Mouse (Mus musculus) left cerebral cortex, postnatal 14 days (tissue): ENCODE measurements around the gene Ajm1. TPM values are rescaled to one million over a fixed set of nuclear protein-coding genes. Genes with fewer than 3 reads are reported as not detected.

ENCODE experiments used
- DNase-seq, 2 experiments: peaks; one replicate each; pipeline ENCODE4 v3.0.0; 2021 to 2022; ENCODE audit warnings: low spot score in 2 of 2, mixed read lengths in 1 of 2
- intact Hi-C: fragments of 180-260 bp; cut with DNase I; formaldehyde crosslinking; loops from one replicate; pipeline ENCODE4 v1.15.1; 2025
- total RNA-seq, 2 experiments: library from RNA; stranded (reverse); gene quantifications; 2 replicates each; pipeline ENCODE4 v1.2.3; 2021

The Ajm1 gene
- total RNA-seq, 2 experiments from 2014 or later: 123 to 129 TPM

DNA sequence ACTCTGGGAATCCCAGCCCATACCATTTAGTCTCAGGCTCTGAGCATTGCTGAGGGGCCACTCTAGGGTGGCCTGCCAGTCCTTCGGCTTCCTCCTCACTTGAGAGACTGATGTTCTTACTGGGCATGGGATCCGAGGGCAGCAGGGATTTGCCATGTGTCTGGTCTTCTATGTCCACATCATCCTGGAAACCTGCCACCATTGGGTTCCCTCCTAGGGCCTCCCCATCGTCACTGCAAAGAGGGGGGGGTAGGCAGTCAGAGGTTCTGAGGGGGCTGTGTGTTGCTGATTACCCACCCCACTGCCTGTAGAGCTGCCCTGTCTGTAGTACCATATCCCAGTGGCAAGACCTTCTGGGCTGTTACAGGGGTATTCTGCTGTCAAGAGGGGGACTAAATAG lies 4.0 kb upstream of the Ajm1 start:
- no peak for DNase-seq
- intact Hi-C loops: no loop called here

DNA sequence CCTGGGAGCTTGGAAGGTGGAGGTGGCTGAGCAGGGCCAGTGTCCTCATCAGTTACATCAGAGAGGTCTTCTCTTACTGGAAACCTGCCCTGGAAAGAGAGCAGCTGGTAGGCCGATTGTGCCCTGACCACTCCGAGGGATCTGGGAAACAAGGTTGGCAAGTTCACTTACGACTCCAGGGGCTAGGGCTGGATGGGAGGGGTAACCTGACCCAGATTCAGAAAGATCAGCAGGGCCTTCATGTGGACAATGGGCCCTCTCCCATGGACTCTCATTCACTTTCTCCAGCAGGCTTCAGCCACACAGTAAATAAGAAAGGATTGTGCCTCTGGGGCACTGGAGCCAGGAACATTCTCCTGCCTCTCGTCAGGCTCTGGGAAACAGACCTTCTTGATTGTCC lies 3.3 kb upstream of the Ajm1 start:
- no peak for DNase-seq
- intact Hi-C loops: no loop called here

- intact Hi-C loops: no loop called here
- DNase-seq: no peak
Observed at GRCm38 (mm10) chr2:25584152-25584551, 2.6 kb upstream of the Ajm1 start.

DNA sequence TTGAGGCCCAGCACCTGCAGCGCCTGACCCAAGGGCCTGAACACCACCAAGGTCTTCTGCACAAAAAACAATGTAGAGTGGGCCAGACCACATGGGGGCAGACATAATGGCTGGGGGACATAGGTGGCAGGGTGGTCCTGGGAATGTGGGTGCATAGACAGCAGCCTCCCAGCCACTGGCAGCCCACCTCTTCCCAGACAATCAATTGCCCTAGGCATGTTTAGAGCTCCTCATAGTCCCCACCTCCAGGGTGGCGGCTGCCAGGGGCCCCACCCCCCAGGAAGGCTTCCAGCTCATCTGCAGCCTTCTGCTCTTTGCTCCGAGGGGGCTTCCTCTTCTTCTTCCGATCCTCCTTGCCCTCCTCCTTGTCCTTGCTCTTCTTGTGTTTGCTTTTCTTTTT lies 2.0 kb upstream of the Ajm1 start:
- intact Hi-C loops: no loop called here
- DNase-seq: no peak

DNA sequence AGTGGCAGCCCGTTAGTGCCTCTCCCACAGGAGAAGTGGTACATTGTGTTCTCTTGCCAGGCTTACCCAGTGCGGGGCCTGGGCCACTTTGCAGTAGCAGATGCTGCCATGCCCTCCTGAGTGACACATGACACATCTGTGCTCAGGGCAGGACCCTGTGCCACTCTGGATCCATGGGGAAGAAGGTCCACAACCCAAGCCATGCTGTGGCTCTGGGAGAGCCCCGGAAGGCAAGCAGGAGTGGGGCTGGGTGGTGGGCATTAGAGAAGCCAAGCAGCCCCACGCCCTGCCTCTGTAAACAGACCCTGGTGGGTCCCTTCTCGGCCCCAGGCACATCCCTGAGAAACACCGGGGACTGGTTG lies 1.5 kb upstream of the Ajm1 start:
- intact Hi-C loops: no loop called here
- DNase-seq: peak in 1 of 2 experiments; percentile 23

DNA sequence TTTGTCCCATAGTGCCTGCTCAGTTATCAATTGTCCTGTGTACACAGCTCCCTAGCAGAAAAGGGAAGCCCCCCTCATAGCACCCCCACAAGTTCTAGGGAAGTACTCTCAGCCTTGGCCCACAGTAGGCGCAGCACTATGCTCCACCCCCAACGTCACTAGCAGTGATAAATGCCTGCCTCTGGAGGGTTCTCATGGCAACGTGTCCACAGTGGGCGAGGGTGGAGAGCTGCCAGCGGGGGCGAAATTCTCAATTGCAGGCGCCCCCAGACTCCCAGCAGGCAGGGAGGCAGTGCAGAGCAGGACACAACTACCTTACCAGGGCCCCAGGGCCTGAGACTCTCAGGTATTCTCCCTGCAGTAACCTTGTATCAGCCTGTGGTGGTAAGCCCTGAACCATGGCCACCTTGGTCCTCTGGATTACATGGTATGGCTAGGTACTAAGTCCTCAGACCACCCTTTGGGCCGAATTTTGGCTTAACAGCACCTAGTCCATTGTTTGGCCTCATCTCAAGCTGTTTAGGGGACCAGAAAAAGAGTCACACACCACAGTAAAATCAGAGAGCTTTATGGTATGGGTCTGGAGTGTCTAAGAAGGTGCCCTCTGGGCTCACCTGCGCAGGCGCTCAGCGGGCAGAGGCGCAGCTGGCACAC lies 1.0 kb upstream of the Ajm1 start:
- DNase-seq: peak; percentile 90 to 94
- intact Hi-C loops: no loop called here

- DNase-seq: no peak
- intact Hi-C loops: no loop called here
Observed at GRCm38 (mm10) chr2:25581901-25582301, 344 bp upstream of the Ajm1 start.

- intact Hi-C loops: no loop called here
- DNase-seq: peak in 1 of 2 experiments; percentile 78
Observed at GRCm38 (mm10) chr2:25580621-25581101, 896 bp downstream of the Ajm1 start.

GRCm38 (mm10) chr2:25579737-25580460 lies 1.7 kb downstream of the Ajm1 start:
- intact Hi-C loops: no loop called here
- DNase-seq: peak; percentile 70 to 73

DNA sequence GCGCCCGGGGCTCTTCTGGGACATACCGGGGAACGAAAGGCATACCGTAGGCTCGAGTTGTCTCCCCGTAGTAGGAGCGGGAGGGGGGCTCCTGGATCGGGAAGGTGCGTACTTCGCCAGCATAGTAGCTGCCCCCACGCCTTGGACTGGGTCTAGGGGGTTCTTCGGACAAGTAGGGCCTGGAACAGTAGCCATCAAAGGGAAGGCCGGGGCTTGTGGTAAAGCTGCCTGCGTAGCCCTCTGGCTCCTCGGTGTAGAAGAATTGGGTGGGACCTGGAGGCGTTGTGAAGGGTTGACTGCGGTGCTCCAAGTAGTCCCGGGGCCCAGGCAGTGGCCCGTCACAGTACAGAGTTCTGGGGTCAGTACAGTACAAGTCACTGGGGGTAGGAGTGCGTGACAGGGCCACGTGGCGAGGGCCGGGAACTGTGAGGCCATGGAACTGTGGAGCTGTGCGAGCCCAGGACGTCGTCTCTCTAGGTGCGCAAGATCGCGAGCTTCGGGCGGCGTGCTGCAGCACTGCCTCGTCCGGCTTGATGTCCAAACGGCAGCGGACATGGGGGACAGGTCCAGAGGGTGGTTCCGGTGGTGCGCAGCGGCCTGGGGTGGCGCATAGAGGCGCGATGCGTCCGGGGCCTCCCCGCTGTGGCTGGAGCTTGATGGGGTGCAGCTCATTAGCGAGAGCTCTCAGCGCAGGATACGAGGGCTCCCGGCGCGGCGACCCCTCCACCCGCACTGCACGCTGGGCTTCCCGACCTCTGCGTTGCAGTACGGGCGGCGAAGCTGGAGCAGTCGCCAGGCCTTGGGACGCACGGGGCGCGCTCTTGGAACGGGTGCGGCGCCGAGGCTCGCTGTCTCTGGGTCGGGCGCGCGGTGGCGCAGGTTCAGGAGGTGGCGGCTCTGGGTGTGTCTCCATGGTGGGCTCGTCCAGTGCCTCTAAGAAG lies 2.5 kb downstream of the Ajm1 start:
- intact Hi-C loops: no loop called here
- no peak for DNase-seq

DNA sequence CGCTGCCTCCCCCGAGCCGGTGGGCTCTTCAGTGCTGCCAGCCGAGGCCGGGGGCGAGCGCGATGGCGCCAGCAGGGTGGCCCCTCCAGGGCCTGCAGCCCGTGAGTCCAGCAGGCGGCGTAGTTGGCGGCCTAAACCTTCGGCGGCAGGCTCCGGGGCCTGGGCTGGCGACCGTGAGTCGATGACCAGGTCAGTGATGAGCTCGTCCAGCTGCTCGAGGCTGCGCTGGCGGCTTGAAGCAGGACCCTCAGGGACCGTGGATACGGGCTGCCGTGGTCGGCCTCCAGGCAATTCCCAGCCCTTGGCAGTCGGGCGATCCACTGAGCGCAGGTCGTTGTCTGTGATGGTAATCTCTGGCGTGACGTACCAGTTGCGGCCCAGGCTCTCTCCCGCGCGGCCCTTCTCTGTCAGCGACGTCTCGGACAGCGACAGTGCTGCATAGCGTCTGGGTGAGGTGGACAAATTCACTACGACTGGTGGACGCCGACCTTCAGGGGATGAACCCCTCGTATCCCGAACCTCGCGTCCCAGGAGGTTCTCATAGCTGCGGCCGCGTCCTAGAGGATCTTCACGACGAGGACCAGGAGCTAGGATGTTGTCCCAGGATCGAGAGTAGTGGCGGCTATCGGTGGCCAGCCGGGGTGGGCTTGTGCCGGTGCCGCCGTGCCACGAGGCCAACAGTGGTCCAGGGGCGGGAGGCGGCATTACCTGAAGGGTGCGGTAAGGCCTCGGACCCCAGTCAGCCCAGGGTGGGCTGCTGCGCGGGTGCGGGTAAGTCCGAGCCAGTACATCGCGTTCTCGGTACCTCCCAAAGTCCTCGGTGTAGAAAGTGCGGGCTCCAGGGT lies 3.4 kb downstream of the Ajm1 start:
- intact Hi-C loops: no loop called here
- no peak for DNase-seq

DNA sequence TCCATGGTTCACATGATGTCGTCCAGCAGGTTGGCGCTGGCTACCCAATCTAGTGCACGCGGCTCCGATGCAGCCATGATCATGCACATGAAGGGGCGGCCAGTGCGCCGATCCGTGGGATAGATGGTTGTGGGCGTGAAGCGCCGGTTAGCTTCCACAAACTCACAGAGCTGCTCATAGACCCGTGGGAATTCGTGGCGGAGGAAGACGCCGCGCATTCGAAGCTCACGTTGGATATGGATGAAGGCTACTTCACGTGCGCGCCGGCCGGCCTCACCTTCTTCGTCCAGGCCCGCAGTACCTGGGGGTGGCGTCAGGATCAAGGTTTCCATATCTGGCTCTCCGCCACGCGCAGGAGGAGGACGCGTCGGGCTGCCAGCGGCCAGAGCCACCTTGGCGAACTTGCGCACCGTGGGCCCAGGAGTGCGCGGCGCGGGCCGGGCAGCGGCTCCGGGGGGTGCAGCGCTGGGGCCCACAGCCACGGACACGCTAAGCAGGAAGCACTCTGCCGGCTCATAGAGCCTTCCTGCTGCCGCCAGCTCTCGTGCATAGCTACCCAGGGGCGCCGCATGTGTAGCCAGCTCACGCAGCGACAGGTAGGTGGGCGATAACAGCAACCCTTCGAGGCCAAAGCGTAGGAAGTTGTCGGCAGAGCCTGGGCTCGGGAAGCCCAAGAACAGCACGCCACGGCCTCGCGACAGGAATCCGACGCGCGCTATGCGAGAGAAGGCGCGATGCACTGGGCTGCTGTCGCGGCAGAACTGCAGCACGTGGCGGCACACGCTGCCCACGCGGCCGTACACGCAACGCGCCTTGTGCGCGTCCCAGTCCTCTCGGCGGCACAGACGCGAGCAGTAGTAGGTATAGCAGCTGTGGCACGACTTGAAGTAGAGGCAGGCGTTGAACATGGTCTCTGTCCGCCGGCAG lies 4.3 kb downstream of the Ajm1 start:
- intact Hi-C loops: no loop called here
- no peak for DNase-seq

- intact Hi-C loops: no loop called here
- no peak for DNase-seq
Observed at GRCm38 (mm10) chr2:25576028-25576850, 5.3 kb downstream of the Ajm1 start.

DNA sequence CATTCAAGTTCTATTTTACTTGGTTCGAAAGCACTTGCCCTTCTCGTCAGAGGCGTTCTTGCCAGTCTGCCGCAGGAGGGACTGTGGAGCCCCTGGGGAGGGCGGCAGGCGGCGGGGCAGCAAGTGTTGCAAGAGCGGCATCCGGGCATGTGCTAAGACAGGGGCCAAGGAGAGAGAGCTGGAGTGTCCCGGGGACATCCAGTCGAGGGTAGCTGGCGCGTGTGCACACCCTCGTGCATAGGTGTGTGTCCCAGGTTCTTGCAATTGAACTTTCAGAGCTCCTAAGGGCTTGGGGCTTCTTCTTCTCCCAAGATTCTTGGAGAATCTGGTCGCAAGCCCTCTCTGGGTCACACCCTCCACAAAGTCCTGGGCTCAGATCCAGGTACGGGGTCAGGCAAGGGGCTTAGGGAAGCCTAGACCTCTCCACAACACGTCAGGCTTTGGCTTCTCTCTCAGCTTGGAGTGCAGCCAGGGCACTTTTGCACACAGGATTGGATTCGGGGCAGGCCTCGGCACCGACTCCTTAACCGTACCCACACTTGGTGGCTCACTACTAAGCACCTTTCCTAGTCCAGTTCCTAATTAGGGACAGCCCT lies 6.0 kb downstream of the Ajm1 start:
- no peak for DNase-seq
- intact Hi-C loops: no loop called here

- peak; percentile 96 to 98 for DNase-seq
- intact Hi-C loops: no loop called here
Observed at GRCm38 (mm10) chr2:25574579-25575431, 6.8 kb downstream of the Ajm1 start, which contains the start of the genes Mamdc4 and Phpt1. Gene Mamdc4 (minus strand): TSS chr2:25574845. Gene Phpt1 (minus strand): TSS chr2:25575224.

GRCm38 (mm10) chr2:25574136-25574535 lies 7.4 kb downstream of the Ajm1 start:
- no peak for DNase-seq
- intact Hi-C loops: no loop called here
